Mouse (Mus musculus): ENCODE data around the gene Trhr2. TPM values are rescaled to one million over a fixed set of nuclear protein-coding genes. Genes with fewer than 3 reads are reported as not detected.

Gene Trhr2
- polyA plus RNA-seq, 1 experiment from 2014 or later = not detected

DNA sequence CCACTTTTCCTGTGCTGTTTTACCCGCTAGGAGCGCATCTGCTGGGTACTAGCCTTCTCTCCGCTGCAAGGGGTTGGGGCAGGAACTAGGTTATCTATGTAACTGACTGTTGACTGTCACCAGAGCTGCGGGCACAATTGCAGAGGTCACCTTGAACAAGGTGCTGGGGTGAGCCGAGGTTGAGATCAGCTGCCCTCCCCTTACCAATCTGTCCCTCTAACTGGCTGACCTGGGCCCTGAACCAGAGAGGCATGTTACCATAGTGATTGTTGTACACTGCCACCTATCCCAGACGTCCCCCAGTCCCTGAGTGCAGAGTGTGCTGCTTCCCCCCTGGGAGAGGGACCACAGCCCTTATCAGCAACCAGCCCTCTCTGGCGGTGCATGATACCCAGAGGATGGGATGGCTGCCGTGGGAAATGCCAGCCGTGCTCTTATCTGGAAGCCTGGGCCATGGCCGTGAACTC, 39.1 kb downstream of the Trhr2 start:
- Histone ChIP-seq H3K9me3 (replicated peaks) (no peaks in the 10 kb centered on the region), H3K27ac (peak overlapping the region; percentile 54), H3K4me1 (peaks cover 70% of the 10 kb centered on the region), H3K27me3 (ENCODE audit: low read depth, poor library complexity, severe bottlenecking) (peaks cover 15% of the 10 kb centered on the region), H3K36me3 (no peaks in the 10 kb centered on the region), H3K4me3 (no peak overlapping the region)
- 75% methylated on average over 10 of the region's 10 CpGs for WGBS
- no peak for DNase-seq (ENCODE audit: low spot score)

DNA sequence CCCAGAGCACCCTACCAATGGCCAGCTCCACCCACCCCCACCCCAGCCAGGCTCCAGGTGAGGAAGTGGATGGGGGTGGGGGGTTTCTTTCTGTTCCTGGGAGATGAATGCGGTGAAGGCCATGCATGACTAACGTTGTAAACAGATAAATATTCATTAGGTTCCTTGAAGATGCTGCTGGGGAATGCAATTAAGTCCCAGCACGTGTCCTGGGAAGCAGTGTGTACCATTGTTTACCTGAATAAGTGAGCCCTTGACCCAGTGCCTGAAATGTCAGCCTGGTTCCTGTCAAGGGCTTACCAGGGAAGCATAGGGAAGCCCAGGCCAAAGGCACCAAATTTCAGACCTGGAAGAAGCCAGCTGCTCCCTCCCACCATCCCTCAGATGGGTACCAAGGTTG, 40.0 kb downstream of the Trhr2 start:
- no peaks in the 10 kb centered on the region for H3K9me3 ChIP-seq (replicated peaks)
- peaks cover 70% of the 10 kb centered on the region for H3K4me1 ChIP-seq
- no peak overlapping the region for H3K4me3 ChIP-seq
- peaks cover 13% of the 10 kb centered on the region for H3K27me3 ChIP-seq (ENCODE audit: low read depth, poor library complexity, severe bottlenecking)
- WGBS = 32% methylated on average over 3 of the region's 3 CpGs
- H3K36me3 ChIP-seq = no peaks in the 10 kb centered on the region
- peak overlapping the region; percentile 54; the same call in 1 of the 2 replicates for H3K27ac ChIP-seq
- no peak for DNase-seq (ENCODE audit: low spot score)

DNA sequence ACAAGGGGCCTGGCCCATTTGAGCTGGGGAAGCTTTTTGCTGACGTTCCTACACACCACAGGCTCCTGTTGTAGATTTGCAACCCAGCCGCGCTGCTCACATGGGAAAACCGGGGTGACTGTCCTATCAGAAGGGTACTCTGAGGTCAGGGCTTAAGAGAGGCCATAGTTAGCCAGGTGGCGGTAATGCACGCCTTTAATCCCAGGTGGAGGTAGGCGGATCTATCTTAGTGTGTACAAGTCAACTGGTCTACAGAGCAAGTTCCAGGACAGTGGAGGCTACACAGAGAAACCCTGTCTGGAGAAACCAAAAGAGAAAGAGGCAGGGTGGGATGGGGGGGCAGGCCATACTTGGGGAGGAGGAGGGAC, 40.9 kb downstream of the Trhr2 start:
- H3K4me1 ChIP-seq = peaks cover 74% of the 10 kb centered on the region
- H3K27ac ChIP-seq = peak overlapping the region; percentile 28; the same call in 1 of the 2 replicates
- H3K9me3 ChIP-seq (replicated peaks) = no peaks in the 10 kb centered on the region

DNA sequence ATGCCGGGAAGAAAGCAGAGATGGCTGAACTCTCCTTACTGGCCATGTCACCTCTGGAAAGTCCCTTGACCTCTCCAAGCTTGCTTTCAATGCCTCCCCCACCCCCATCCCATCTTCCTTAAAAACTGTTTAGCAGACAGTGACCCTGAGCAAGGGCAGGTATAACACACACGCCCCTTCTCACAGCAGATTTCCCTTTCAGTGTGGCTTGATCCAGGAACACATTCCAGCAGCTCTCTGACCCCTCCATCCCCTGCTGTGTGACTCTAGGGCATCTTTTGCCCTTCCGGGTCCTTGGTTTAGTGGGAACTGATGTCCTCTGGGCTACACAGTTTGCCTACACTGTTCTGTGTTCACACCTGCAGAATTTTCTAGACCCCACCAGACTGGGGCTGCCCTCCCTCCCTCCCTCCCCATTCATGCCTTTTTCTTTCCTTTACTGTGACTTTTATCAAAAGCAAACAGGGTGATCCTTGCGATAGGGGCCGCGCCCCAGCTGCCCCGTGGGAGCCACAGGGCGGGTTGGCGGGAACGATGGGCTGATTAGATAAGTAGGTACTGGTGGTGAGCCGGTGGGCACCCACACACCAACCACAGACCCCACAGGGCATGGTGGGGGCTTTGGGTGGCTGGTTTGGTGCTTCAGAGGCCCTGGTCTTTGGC, 41.4 kb downstream of the Trhr2 start:
- Histone ChIP-seq H3K27ac (peak overlapping the region; percentile 28; the same call in 1 of the 2 replicates), H3K4me3 (no peak overlapping the region), H3K27me3 (ENCODE audit: low read depth, poor library complexity, severe bottlenecking) (0 out of 2 replicates have a peak, but pooled peaks cover 4% of the 10 kb centered on the region), H3K9me3 (replicated peaks) (no peaks in the 10 kb centered on the region), H3K4me1 (peaks cover 74% of the 10 kb centered on the region), H3K36me3 (no peaks in the 10 kb centered on the region)
- 79% methylated on average over 11 of the region's 11 CpGs for WGBS
- DNase-seq (ENCODE audit: low spot score) = no peak

More for the DNA sequence above, 40.9 kb downstream of the Trhr2 start:
- H3K27me3 ChIP-seq (ENCODE audit: low read depth, poor library complexity, severe bottlenecking) = 0 out of 2 replicates have a peak, but pooled peaks cover 4% of the 10 kb centered on the region
- DNase-seq (ENCODE audit: low spot score) = no peak
- H3K36me3 ChIP-seq = no peaks in the 10 kb centered on the region
- WGBS = 79% methylated on average over 7 of the region's 7 CpGs
- H3K4me3 ChIP-seq = no peak overlapping the region

DNA sequence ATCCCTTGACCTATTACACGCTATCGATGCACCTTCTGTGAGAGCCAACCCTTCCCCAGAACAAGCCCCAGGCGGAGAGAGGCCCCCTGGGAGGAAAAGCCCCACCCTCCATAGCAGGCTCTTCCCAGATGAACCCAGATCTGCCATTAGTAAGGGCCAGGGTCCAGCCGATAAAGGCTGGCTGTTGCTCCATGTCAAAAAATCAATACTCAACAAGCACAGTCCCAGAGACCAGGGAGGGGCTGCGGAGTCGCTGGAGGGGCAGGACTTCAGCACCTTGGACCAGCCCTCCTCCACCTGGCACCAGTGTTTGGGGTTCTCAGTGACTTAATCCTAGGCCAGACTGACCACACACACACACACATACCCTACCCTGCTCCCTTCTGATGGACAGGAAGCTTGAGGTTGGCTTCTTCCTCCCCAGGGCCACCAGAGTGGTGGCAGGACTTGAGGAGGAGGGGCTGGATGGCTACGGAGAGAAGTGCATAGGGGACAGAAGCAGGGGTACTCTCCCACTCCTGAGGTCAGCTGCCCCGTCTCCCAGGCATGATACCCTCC, 42.5 kb downstream of the Trhr2 start:
- H3K9me3 ChIP-seq (replicated peaks) = no peaks in the 10 kb centered on the region
- DNase-seq (ENCODE audit: low spot score) = no peak
- peak overlapping the region; percentile 43; the same call in 1 of the 2 replicates for H3K27ac ChIP-seq
- no peaks in the 10 kb centered on the region for H3K36me3 ChIP-seq
- no peak overlapping the region for H3K4me3 ChIP-seq
- WGBS = 67% methylated on average over 8 of the region's 8 CpGs
- H3K4me1 ChIP-seq = peaks cover 76% of the 10 kb centered on the region
- H3K27me3 ChIP-seq (ENCODE audit: low read depth, poor library complexity, severe bottlenecking) = 0 out of 2 replicates have a peak, but pooled peaks cover 4% of the 10 kb centered on the region

DNA sequence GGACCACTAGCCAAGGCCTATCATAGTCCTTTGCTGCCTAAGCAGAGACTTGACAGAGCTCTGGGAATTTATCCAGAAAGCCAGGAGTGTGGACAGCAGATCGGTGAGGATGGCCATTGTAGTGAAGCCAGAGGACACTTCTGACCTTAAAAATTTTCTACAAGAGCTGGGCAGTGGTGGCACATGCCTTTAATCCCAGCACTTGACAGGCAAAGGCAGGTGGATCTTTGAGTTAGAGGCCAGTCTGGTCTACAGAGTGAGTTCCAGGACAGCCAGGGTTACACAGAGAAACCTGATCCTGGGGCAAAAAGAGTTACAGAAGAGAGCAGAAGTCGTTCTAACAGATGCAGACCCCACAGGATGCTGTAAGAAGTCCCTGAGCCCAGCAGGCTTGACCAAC, 44.1 kb downstream of the Trhr2 start:
- Histone ChIP-seq H3K36me3 (no peaks in the 10 kb centered on the region), H3K4me1 (peaks cover 70% of the 10 kb centered on the region), H3K27me3 (ENCODE audit: low read depth, poor library complexity, severe bottlenecking) (no peaks in the 10 kb centered on the region), H3K4me3 (no peak overlapping the region), H3K9me3 (replicated peaks) (no peaks in the 10 kb centered on the region), H3K27ac (0 out of 2 replicates have a peak overlapping the region, but pooled peaks have one; percentile 26)
- 54% methylated on average over 2 of the region's 2 CpGs for WGBS
- DNase-seq (ENCODE audit: low spot score) = no peak

DNA sequence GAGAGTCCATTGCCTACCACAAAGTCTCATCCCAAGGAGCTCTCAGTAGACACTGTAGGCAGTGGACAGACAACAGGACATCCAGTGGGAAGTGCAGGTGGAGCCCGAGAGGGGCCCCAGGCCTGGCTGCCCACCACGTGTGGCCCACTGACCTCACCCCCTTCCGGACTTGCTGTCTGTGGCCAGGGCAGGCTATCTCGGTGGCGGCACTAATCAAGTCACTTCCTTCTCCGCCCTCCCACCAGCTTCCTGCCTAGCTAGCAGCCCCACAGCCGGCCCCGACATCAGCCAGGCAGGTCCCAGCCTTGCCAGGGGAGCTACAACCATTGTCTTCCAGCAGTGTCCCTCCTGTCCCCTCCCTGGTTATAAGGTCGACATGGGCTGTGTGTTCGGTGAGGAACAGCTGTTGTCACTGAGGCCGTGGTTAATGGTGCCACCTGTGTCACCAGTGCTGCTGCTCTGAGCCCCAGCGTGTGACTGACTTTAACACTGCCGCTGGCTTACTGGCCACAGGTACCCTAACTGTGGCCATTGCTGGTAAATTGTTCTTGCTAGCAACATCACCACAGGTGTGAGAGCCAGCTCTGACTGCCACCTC, 45.5 kb downstream of the Trhr2 start:
- Histone ChIP-seq H3K27me3 (ENCODE audit: low read depth, poor library complexity, severe bottlenecking) (no peaks in the 10 kb centered on the region), H3K9me3 (replicated peaks) (no peaks in the 10 kb centered on the region), H3K4me3 (no peak overlapping the region), H3K4me1 (peaks cover 70% of the 10 kb centered on the region), H3K27ac (peak overlapping the region; percentile 40), H3K36me3 (no peaks in the 10 kb centered on the region)
- no peak for DNase-seq (ENCODE audit: low spot score)
- WGBS = 58% methylated on average over 13 of the region's 13 CpGs

DNA sequence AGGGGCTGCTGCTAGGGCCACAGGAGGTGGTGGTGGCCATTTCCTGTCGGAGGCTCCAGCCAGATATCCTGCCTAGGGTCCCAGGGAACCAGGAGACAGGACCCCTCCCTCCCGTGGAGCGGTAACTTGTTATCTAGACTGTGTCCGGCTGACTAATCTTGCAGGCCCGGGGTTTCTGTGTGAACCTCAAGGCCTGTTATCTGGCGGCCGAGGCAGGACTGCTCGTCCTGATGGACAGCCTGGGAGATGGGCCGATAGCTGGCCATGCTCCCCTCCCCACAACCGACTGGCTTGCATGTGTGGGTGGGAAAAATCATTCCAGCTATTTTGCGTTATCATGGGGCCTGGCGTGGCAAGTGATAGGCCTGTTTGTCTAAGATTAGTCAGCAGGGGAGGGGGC, 47.2 kb downstream of the Trhr2 start:
- no peak for DNase-seq (ENCODE audit: low spot score)
- Histone ChIP-seq H3K36me3 (no peaks in the 10 kb centered on the region), H3K9me3 (replicated peaks) (no peaks in the 10 kb centered on the region), H3K27me3 (ENCODE audit: low read depth, poor library complexity, severe bottlenecking) (no peaks in the 10 kb centered on the region), H3K27ac (peak overlapping the region; percentile 38; the same call in 1 of the 2 replicates), H3K4me1 (peaks cover 56% of the 10 kb centered on the region), H3K4me3 (no peak overlapping the region)
- 63% methylated on average over 12 of the region's 12 CpGs for WGBS

DNA sequence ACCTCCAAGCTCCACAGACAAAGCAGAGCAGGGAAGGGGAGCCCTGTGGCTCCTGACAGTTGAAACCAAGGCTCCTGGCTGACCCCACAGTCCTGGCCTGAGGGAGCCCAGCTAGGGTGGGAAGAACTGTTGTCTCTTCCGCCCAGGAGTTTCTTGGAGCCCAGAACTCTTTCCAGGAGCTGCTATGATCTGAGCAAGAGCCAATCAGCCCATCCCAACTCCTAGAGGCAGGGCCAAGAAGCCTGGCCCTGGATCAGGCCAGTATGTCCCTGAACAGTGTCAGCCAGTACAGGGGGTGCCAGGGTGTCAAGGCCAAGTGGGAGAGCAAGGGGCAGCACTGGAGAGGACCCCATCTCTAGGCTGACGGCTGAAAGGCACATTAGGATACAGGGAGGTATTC, 48.0 kb downstream of the Trhr2 start:
- Histone ChIP-seq H3K27me3 (ENCODE audit: low read depth, poor library complexity, severe bottlenecking) (no peaks in the 10 kb centered on the region), H3K27ac (0 out of 2 replicates have a peak overlapping the region, but pooled peaks have one; percentile 43), H3K4me3 (no peak overlapping the region), H3K9me3 (replicated peaks) (no peaks in the 10 kb centered on the region), H3K36me3 (peaks cover 2% of the 10 kb centered on the region; the same call in 1 of the 2 replicates), H3K4me1 (peaks cover 52% of the 10 kb centered on the region)
- DNase-seq (ENCODE audit: low spot score) = no peak
- 74% methylated on average over 2 of the region's 2 CpGs for WGBS

DNA sequence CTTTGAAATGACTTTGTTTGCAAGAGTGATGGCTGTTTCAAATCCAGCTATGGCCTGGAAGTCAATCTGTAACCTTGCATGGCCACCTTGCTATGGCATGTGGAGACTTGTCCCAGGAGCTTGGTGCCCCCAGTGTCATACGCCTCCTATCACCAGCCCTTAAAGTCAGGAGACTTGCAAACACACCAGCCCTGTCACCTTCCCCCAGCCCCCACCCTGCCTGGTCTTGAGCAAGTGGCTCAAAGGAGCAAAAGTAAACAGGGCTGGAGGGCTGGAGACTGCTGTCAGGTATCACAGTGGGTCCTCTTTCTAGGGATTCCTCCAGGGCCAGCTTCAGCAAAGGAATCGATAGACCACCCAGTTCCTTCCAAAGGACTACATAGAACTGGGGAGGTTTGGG, 49.4 kb downstream of the Trhr2 start:
- no peaks in the 10 kb centered on the region for H3K9me3 ChIP-seq (replicated peaks)
- 85% methylated on average over 2 of the region's 2 CpGs for WGBS
- DNase-seq (ENCODE audit: low spot score) = no peak
- H3K4me3 ChIP-seq = no peak overlapping the region
- peaks cover 39% of the 10 kb centered on the region for H3K4me1 ChIP-seq
- no peak overlapping the region for H3K27ac ChIP-seq
- H3K27me3 ChIP-seq (ENCODE audit: low read depth, poor library complexity, severe bottlenecking) = no peaks in the 10 kb centered on the region
- peaks cover 2% of the 10 kb centered on the region; the same call in 1 of the 2 replicates for H3K36me3 ChIP-seq

DNA sequence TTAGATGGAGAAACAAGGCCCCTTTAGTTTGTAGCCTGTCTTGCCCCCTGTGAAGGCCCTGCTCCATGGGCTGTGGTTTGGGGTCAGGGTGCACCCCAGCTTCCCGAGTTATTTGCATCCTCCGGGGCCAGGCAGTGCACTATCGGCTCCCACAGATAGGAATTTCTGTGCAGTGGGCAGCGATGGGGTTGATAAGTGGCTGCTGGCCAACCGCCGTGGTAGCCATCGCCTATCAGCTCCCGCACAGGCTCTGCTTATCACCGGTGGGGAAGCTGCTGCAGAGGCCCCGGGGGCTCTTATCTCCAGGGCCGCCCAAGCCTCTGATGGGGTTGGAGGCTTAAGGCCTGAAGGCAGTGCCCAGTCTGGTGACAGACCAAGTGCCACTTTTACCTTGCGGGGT, 51.3 kb downstream of the Trhr2 start:
- 85% methylated on average over 12 of the region's 12 CpGs for WGBS
- peaks cover 2% of the 10 kb centered on the region; the same call in 1 of the 2 replicates for H3K36me3 ChIP-seq

DNA sequence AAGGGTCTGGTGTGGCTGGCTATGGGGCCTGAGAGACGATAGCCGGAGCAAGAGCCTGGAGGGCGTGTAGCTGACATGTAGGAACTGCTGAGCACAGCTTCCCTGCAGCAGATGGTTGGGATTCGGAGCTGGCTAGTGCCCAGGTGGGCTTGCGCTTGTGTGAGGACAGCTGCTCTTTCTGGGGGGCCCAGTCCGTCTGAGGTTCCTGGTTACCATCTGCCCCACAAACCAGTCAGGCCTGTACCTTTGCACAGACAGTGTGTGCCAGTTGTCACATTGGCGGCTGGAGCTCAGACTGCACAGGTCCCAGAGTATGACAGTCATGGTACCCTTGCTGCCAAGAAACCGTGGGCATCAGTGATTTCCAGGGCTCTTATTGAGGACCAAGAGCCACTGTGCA, 52.7 kb downstream of the Trhr2 start:
- H3K36me3 ChIP-seq = peaks cover 2% of the 10 kb centered on the region; the same call in 1 of the 2 replicates
- no peak overlapping the region for H3K4me3 ChIP-seq
- no peaks in the 10 kb centered on the region for H3K9me3 ChIP-seq (replicated peaks)
- DNase-seq (ENCODE audit: low spot score) = no peak
- H3K27me3 ChIP-seq (ENCODE audit: low read depth, poor library complexity, severe bottlenecking) = no peaks in the 10 kb centered on the region
- WGBS = 88% methylated on average over 8 of the region's 8 CpGs
- H3K27ac ChIP-seq = no peak overlapping the region
- peaks cover 23% of the 10 kb centered on the region for H3K4me1 ChIP-seq

More for the DNA sequence above, 51.3 kb downstream of the Trhr2 start:
- H3K9me3 ChIP-seq (replicated peaks) = no peaks in the 10 kb centered on the region
- H3K4me1 ChIP-seq = peaks cover 28% of the 10 kb centered on the region
- H3K4me3 ChIP-seq = no peak overlapping the region
- DNase-seq (ENCODE audit: low spot score) = no peak
- 0 out of 2 replicates have a peak overlapping the region, but pooled peaks have one; percentile 22 for H3K27ac ChIP-seq
- H3K27me3 ChIP-seq (ENCODE audit: low read depth, poor library complexity, severe bottlenecking) = no peaks in the 10 kb centered on the region

All from limb, embryonic 10.5 days (tissue).